Mouse (Mus musculus): Measurements from ENCODE around the gene Rxrg. TPM values are rescaled to one million over a fixed set of nuclear protein-coding genes. Genes with fewer than 3 reads are reported as not detected.

Gene Rxrg
- polyA plus RNA-seq, 1 experiment from 2014 or later: 2.6 TPM

GRCm38 (mm10) chr1:167636948-167637347 is 38.8 kb downstream of the Rxrg start:
- Histone ChIP-seq H3K27me3 (ENCODE audit: control insufficient read depth, insufficient read depth, low read length) (no peaks in the 10 kb centered on the region; the same call in 1 of the 2 replicates), H3K27ac (ENCODE audit: low read length) (no peak overlapping the region), H3K36me3 (ENCODE audit: control insufficient read depth, insufficient read depth, low read length) (no peaks in the 10 kb centered on the region), H3K4me2 (ENCODE audit: low read depth, low read length) (no peak overlapping the region), H3K9me3 (replicated peaks; ENCODE audit: control insufficient read depth, low read length) (no peaks in the 10 kb centered on the region), H3K4me1 (ENCODE audit: control insufficient read depth, insufficient read depth, low read length) (no peaks in the 10 kb centered on the region), H3K4me3 (replicated peaks; ENCODE audit: low read length) (no peak overlapping the region), H3K9ac (ENCODE audit: low read length) (no peak overlapping the region)
- 20% methylated on average over 3 of the region's 3 CpGs for WGBS
- no peak for ATAC-seq (ENCODE audit: insufficient read depth, low FRiP score)

- no peak for ATAC-seq (ENCODE audit: insufficient read depth, low FRiP score)
These were observed 39.9 kb downstream of the Rxrg start for GRCm38 (mm10) chr1:167638053-167638452.

DNA sequence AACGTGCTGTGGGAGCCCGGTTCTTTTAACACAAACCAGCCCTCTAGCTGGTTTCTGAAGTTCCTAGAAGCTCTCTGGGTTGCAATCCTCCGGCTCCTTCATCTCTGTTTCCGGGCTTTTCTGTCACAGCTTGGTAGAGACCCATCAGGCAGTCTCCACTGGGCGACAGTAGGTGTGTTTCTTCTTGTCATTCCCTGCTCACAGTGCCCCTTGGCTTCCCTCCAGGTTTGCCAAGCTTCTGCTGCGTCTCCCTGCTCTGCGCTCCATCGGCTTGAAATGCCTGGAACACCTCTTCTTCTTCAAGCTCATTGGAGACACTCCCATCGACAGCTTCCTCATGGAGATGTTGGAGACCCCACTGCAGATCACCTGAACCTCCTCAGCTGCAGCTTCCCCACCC is 40.7 kb downstream of the Rxrg start:
- Histone ChIP-seq H3K9ac (ENCODE audit: low read length) (no peak overlapping the region), H3K4me3 (replicated peaks; ENCODE audit: low read length) (no peak overlapping the region)

More at GRCm38 (mm10) chr1:167638053-167638452, 39.9 kb downstream of the Rxrg start:
- 38% methylated on average over 13 of the region's 13 CpGs for WGBS
- Histone ChIP-seq H3K36me3 (ENCODE audit: control insufficient read depth, insufficient read depth, low read length) (no peaks in the 10 kb centered on the region), H3K27ac (ENCODE audit: low read length) (no peak overlapping the region), H3K9ac (ENCODE audit: low read length) (no peak overlapping the region), H3K4me3 (replicated peaks; ENCODE audit: low read length) (no peak overlapping the region), H3K4me2 (ENCODE audit: low read depth, low read length) (no peak overlapping the region), H3K4me1 (ENCODE audit: control insufficient read depth, insufficient read depth, low read length) (no peaks in the 10 kb centered on the region), H3K27me3 (ENCODE audit: control insufficient read depth, insufficient read depth, low read length) (no peaks in the 10 kb centered on the region; the same call in 1 of the 2 replicates), H3K9me3 (replicated peaks; ENCODE audit: control insufficient read depth, low read length) (no peaks in the 10 kb centered on the region)

DNA sequence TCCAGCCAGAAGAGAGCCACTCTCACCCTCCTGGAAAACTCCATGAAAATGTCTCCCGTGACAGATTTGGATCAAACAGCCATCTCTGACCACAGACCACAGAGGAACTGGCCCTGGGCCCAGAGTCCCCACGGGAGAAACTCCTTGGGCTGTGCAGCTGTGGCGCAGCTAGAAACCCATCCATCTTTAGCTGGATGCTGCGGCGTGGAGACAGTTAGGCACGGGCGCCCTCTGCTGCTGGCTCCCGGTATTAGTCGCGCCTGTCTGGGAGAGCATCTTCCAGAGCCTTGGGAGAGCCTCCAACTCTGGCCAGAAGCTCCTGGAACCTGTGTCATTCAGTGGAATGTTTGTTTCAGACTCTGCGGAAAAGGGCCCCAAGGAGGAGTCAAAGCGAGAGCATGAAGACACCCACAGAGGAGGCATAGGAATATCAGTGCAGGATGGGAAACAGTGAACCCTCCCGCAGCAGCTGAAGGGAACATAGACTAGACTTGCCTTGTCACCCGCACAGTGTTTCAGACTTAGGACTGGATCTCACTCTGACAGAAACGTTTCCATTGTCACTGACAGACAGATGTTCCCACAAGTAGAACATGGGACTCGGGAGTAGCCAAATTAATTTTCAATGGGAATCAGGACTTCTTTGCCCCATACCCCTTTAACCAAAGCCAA is 46.8 kb downstream of the Rxrg start:
- Histone ChIP-seq H3K9ac (ENCODE audit: low read length) (no peak overlapping the region), H3K27me3 (ENCODE audit: control insufficient read depth, insufficient read depth, low read length) (no peaks in the 10 kb centered on the region; the same call in none of the 2 replicates), H3K4me1 (ENCODE audit: control insufficient read depth, insufficient read depth, low read length) (no peaks in the 10 kb centered on the region), H3K4me2 (ENCODE audit: low read depth, low read length) (0 out of 2 replicates have a peak overlapping the region, but pooled peaks have one; percentile 25), H3K36me3 (ENCODE audit: control insufficient read depth, insufficient read depth, low read length) (no peaks in the 10 kb centered on the region), H3K27ac (ENCODE audit: low read length) (no peak overlapping the region), H3K9me3 (replicated peaks; ENCODE audit: control insufficient read depth, low read length) (no peaks in the 10 kb centered on the region), H3K4me3 (replicated peaks; ENCODE audit: low read length) (no peak overlapping the region)
- 17% methylated on average over 16 of the region's 16 CpGs for WGBS
- peak; percentile 44; the same call in 1 of the 2 replicates for ATAC-seq (ENCODE audit: insufficient read depth, low FRiP score)

More for the DNA sequence above, 40.7 kb downstream of the Rxrg start:
- H3K36me3 ChIP-seq (ENCODE audit: control insufficient read depth, insufficient read depth, low read length): no peaks in the 10 kb centered on the region
- H3K4me2 ChIP-seq (ENCODE audit: low read depth, low read length): no peak overlapping the region
- H3K4me1 ChIP-seq (ENCODE audit: control insufficient read depth, insufficient read depth, low read length): no peaks in the 10 kb centered on the region
- 68% methylated on average over 9 of the region's 9 CpGs for WGBS
- H3K27me3 ChIP-seq (ENCODE audit: control insufficient read depth, insufficient read depth, low read length): no peaks in the 10 kb centered on the region; the same call in none of the 2 replicates
- ATAC-seq (ENCODE audit: insufficient read depth, low FRiP score): no peak
- H3K9me3 ChIP-seq (replicated peaks; ENCODE audit: control insufficient read depth, low read length): no peaks in the 10 kb centered on the region
- H3K27ac ChIP-seq (ENCODE audit: low read length): no peak overlapping the region

- H3K27me3 ChIP-seq (ENCODE audit: control insufficient read depth, insufficient read depth, low read length): no peaks in the 10 kb centered on the region; the same call in none of the 2 replicates
- no peak overlapping the region for H3K4me3 ChIP-seq (replicated peaks; ENCODE audit: low read length)
- H3K36me3 ChIP-seq (ENCODE audit: control insufficient read depth, insufficient read depth, low read length): no peaks in the 10 kb centered on the region
- no peak overlapping the region for H3K9ac ChIP-seq (ENCODE audit: low read length)
- no peak overlapping the region for H3K4me2 ChIP-seq (ENCODE audit: low read depth, low read length)
- no peak overlapping the region for H3K27ac ChIP-seq (ENCODE audit: low read length)
- H3K4me1 ChIP-seq (ENCODE audit: control insufficient read depth, insufficient read depth, low read length): no peaks in the 10 kb centered on the region
- WGBS: 88% methylated on average over 3 of the region's 3 CpGs
- no peak for ATAC-seq (ENCODE audit: insufficient read depth, low FRiP score)
- no peaks in the 10 kb centered on the region for H3K9me3 ChIP-seq (replicated peaks; ENCODE audit: control insufficient read depth, low read length)
These were observed 50.5 kb downstream of the Rxrg start for GRCm38 (mm10) chr1:167648670-167649069.

DNA sequence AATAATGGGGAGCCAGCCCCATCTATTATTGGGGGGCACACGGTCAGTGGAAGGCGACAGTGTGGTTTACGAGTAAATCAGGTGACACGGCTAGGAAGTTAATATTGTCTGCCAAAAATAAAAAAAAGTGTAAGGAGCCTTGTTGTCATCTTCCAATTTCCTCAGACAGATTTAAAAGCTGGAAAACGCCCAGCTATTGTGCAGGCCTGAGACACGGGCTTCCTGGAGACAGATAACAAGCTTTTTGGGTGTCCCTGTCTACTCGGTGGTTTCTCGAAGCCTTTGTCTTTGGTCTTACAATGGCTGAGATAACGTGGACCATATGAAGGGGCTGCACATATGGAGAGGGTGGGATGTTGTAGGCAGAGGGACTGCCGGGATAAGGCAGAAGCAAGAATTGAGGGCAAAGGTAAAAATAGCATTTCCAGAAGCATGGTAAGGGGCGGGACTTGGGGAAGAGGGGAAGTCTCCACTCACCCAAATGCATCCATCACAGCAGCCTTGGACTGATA is 51.0 kb downstream of the Rxrg start:
- Histone ChIP-seq H3K9ac (ENCODE audit: low read length) (no peak overlapping the region), H3K4me3 (replicated peaks; ENCODE audit: low read length) (no peak overlapping the region), H3K4me2 (ENCODE audit: low read depth, low read length) (no peak overlapping the region), H3K27ac (ENCODE audit: low read length) (no peak overlapping the region), H3K4me1 (ENCODE audit: control insufficient read depth, insufficient read depth, low read length) (no peaks in the 10 kb centered on the region), H3K9me3 (replicated peaks; ENCODE audit: control insufficient read depth, low read length) (no peaks in the 10 kb centered on the region), H3K36me3 (ENCODE audit: control insufficient read depth, insufficient read depth, low read length) (no peaks in the 10 kb centered on the region), H3K27me3 (ENCODE audit: control insufficient read depth, insufficient read depth, low read length) (no peaks in the 10 kb centered on the region; the same call in 1 of the 2 replicates)
- ATAC-seq (ENCODE audit: insufficient read depth, low FRiP score): no peak
- WGBS: 67% methylated on average over 11 of the region's 11 CpGs

- H3K4me1 ChIP-seq (ENCODE audit: control insufficient read depth, insufficient read depth, low read length): no peaks in the 10 kb centered on the region
- H3K27ac ChIP-seq (ENCODE audit: low read length): no peak overlapping the region
- ATAC-seq (ENCODE audit: insufficient read depth, low FRiP score): no peak
- no peak overlapping the region for H3K4me3 ChIP-seq (replicated peaks; ENCODE audit: low read length)
- H3K36me3 ChIP-seq (ENCODE audit: control insufficient read depth, insufficient read depth, low read length): no peaks in the 10 kb centered on the region
- H3K27me3 ChIP-seq (ENCODE audit: control insufficient read depth, insufficient read depth, low read length): no peaks in the 10 kb centered on the region
- H3K9ac ChIP-seq (ENCODE audit: low read length): no peak overlapping the region
- 83% methylated on average over 2 of the region's 2 CpGs for WGBS
- no peak overlapping the region for H3K4me2 ChIP-seq (ENCODE audit: low read depth, low read length)
- H3K9me3 ChIP-seq (replicated peaks; ENCODE audit: control insufficient read depth, low read length): no peaks in the 10 kb centered on the region
These were observed 54.2 kb downstream of the Rxrg start for GRCm38 (mm10) chr1:167652336-167652735.

DNA sequence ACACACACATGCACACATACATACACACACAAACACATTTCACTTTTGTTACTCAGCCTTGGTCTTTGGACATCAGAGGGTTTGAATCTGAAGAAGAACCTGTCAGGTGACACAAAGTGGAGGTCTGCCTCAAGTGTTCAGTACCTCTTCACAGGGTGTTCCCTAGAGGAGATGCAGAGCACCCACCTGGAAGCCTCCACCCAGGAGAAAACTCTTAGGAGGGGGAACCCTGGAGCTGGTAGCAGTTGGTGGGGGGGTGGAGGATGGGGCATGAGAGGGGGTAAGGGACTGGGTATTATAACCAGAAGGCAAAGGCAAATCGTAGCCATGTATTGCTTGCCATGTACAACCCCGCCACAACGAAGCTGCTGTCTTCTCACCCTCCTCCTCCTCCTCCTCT is 60.9 kb downstream of the Rxrg start:
- H3K4me3 ChIP-seq (replicated peaks; ENCODE audit: low read length): no peak overlapping the region
- no peak for ATAC-seq (ENCODE audit: insufficient read depth, low FRiP score)
- no peak overlapping the region for H3K9ac ChIP-seq (ENCODE audit: low read length)
- H3K9me3 ChIP-seq (replicated peaks; ENCODE audit: control insufficient read depth, low read length): no peaks in the 10 kb centered on the region
- H3K36me3 ChIP-seq (ENCODE audit: control insufficient read depth, insufficient read depth, low read length): no peaks in the 10 kb centered on the region
- no peak overlapping the region for H3K27ac ChIP-seq (ENCODE audit: low read length)
- 86% methylated on average over 3 of the region's 3 CpGs for WGBS
- no peak overlapping the region for H3K4me2 ChIP-seq (ENCODE audit: low read depth, low read length)
- H3K27me3 ChIP-seq (ENCODE audit: control insufficient read depth, insufficient read depth, low read length): peaks cover 19% of the 10 kb centered on the region
- peaks cover 7% of the 10 kb centered on the region for H3K4me1 ChIP-seq (ENCODE audit: control insufficient read depth, insufficient read depth, low read length)

DNA sequence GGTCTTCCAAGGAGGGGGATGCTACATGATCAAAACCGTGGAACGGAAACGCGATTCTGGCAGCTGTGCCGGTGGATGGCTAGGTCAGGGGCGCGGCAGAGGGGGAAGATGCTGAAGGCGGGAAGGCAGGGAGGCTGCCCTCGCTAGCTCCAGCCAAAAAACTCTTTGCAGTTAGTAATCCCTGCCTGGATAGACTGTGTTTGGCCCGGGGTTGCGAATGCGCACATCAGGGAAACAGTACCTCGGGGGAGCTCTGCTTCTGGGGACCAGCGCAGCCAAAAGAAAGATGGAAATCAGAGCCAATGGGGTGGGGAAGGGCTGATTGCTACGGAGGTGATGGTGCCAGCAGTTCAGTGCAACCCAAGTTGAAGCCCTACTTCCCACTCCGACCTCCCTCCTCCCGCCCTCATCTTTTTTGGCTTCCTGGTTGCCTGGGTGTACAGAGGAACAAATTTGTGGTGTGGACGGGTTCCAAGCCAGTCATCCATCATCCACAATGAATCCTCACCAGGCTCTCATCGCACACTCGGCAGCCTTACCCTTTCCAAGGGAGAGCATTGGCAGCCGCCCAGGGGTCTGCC is 62.4 kb downstream of the Rxrg start:
- WGBS: 3% methylated on average over 21 of the region's 21 CpGs
- Histone ChIP-seq H3K9ac (ENCODE audit: low read length) (peak overlapping the region; percentile 49; the same call in 1 of the 2 replicates), H3K27ac (ENCODE audit: low read length) (no peak overlapping the region), H3K36me3 (ENCODE audit: control insufficient read depth, insufficient read depth, low read length) (no peaks in the 10 kb centered on the region), H3K4me2 (ENCODE audit: low read depth, low read length) (peak overlapping the region; percentile 55), H3K9me3 (replicated peaks; ENCODE audit: control insufficient read depth, low read length) (no peaks in the 10 kb centered on the region), H3K27me3 (ENCODE audit: control insufficient read depth, insufficient read depth, low read length) (peaks cover 19% of the 10 kb centered on the region), H3K4me3 (replicated peaks; ENCODE audit: low read length) (peak overlapping the region; percentile 36), H3K4me1 (ENCODE audit: control insufficient read depth, insufficient read depth, low read length) (peaks cover 7% of the 10 kb centered on the region)
- ATAC-seq (ENCODE audit: insufficient read depth, low FRiP score): peak; percentile 59

Data from stomach, embryonic 16.5 days (tissue).